Mouse (Mus musculus) T-helper 1 cell (primary cell): ENCODE measurements around the gene 1110065P20Rik.

Experiments used
- in situ Hi-C: fragments of 300-600 bp; cut with MboI, MseI; formaldehyde crosslinking; loops from one replicate; pipeline ENCODE4 v1.15.1; 2025; ENCODE audit warnings: high pct_unique_total_duplicates

Gene 1110065P20Rik

GRCm38 (mm10) chr4:124843493-124843892 lies 7.5 kb downstream of the 1110065P20Rik start:
- in situ Hi-C loops: no loop called here

GRCm38 (mm10) chr4:124840998-124841397 lies 10.0 kb downstream of the 1110065P20Rik start:
- in situ Hi-C loops: no loop called here

- in situ Hi-C loops: loop anchor here (5.0 kb wide), 1 partner anchor 96 kb away; the partner anchor contains the start of gene Inpp5b
Measured at GRCm38 (mm10) chr4:124838035-124838700, 12.8 kb downstream of the 1110065P20Rik start.

GRCm38 (mm10) chr4:124832796-124833195 lies 18.2 kb downstream of the 1110065P20Rik start:
- in situ Hi-C loops: no loop called here

- in situ Hi-C loops: no loop called here
Measured at GRCm38 (mm10) chr4:124829671-124830070, 21.3 kb downstream of the 1110065P20Rik start.

- in situ Hi-C loops: no loop called here
Measured at GRCm38 (mm10) chr4:124825371-124825965, 25.5 kb downstream of the 1110065P20Rik start.

GRCm38 (mm10) chr4:124824967-124825366 lies 26.0 kb downstream of the 1110065P20Rik start:
- in situ Hi-C loops: no loop called here

GRCm38 (mm10) chr4:124818832-124819231 lies 32.2 kb downstream of the 1110065P20Rik start:
- in situ Hi-C loops: no loop called here

GRCm38 (mm10) chr4:124817803-124818202 lies 33.2 kb downstream of the 1110065P20Rik start:
- in situ Hi-C loops: no loop called here

GRCm38 (mm10) chr4:124815901-124816300 lies 35.1 kb downstream of the 1110065P20Rik start:
- in situ Hi-C loops: no loop called here

- in situ Hi-C loops: no loop called here
Measured at GRCm38 (mm10) chr4:124811347-124811975, 39.5 kb downstream of the 1110065P20Rik start.

- in situ Hi-C loops: no loop called here
Measured at GRCm38 (mm10) chr4:124810056-124810455, 40.9 kb downstream of the 1110065P20Rik start.

- in situ Hi-C loops: no loop called here
Measured at GRCm38 (mm10) chr4:124809136-124809883, 41.7 kb downstream of the 1110065P20Rik start.

GRCm38 (mm10) chr4:124808511-124808910 lies 42.5 kb downstream of the 1110065P20Rik start:
- in situ Hi-C loops: no loop called here

GRCm38 (mm10) chr4:124803406-124803805 lies 47.6 kb downstream of the 1110065P20Rik start:
- in situ Hi-C loops: no loop called here

- in situ Hi-C loops: no loop called here
Measured at GRCm38 (mm10) chr4:124802309-124803260, 48.4 kb downstream of the 1110065P20Rik start.

- in situ Hi-C loops: no loop called here
Measured at GRCm38 (mm10) chr4:124801552-124802308, 49.3 kb downstream of the 1110065P20Rik start, which contains the start of gene Mtf1. Gene Mtf1 (plus strand): TSS chr4:124802104.
